Mouse (Mus musculus) heart, embryonic 10.5 days (tissue): ENCODE data around the gene Ctf2. TPM values are rescaled to one million over a fixed set of nuclear protein-coding genes. Genes with fewer than 3 reads are reported as not detected.

Experiments used
- DNase-seq: peaks from one replicate; pipeline ENCODE4 v3.0.0-alpha.2; 2017; ENCODE audit warnings: low spot score
- H3K27ac ChIP-seq: fragments of 300-500 bp; sonication (generic); 2 replicates; pipeline ENCODE4 v1.5.1; 2016; ENCODE audit warnings: mild to moderate bottlenecking
- H3K27me3 ChIP-seq: fragments of 300-500 bp; sonication (generic); 2 replicates; pipeline ENCODE4 v1.6.1; 2016; ENCODE audit warnings: mild to moderate bottlenecking; ENCODE audit not compliant: poor library complexity, insufficient read depth, severe bottlenecking
- H3K36me3 ChIP-seq: fragments of 300-500 bp; sonication (generic); 2 replicates; pipeline ENCODE4 v1.6.1; 2016; ENCODE audit warnings: mild to moderate bottlenecking, moderate library complexity
- H3K4me1 ChIP-seq: fragments of 300-500 bp; sonication (generic); 2 replicates; pipeline ENCODE4 v1.6.1; 2016; ENCODE audit warnings: mild to moderate bottlenecking
- H3K4me3 ChIP-seq: fragments of 300-500 bp; sonication (generic); 2 replicates; pipeline ENCODE4 v1.5.1; 2016; ENCODE audit warnings: mild to moderate bottlenecking, moderate library complexity
- H3K9me3 ChIP-seq: fragments of 300-500 bp; sonication (generic); 2 replicates; pipeline ENCODE4 v1.6.1; 2016; ENCODE audit warnings: mild to moderate bottlenecking, moderate library complexity
- WGBS: fragments of 180-500 bp; shearing (Covaris S2); methylation state at CpG from one replicate; pipeline ENCODE4 v1.1.7; 2016; 5-methylcytosine and 5-hydroxymethylcytosine counted together
- polyA plus RNA-seq: library from polyadenylated mRNA; unstranded; fragments of >200 nt; fragmentation: Nextera tagmentation; extraction: Ambion mirVana; gene quantifications from 2 replicates; pipeline ENCODE4 v1.2.1, GENCODE M21; 2016

Ctf2 gene
- polyA plus RNA-seq, 1 experiment from 2014 or later: 0.26 TPM

DNA sequence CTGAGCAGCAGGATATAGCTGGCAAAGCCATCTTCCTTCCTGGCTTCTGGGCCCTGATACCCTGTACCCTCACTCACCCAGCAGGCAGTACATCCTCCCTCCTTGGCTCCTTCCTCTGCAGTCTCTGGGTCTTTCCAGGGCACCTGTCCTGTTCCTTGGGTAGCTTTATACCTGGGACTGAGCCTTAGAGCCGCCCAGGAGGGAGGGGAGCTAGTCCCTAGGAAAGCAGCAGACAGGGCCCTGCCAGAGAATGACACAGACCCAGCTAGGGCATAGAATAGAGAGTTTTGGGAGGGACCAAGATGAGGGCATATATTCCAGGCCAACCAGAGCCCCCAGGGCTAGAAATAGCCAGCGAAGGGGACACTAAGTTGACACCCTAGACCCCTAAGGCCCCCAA is 6.5 kb downstream of the Ctf2 start:
- Histone ChIP-seq H3K27me3 (peaks cover 21% of the 10 kb centered on the region; the same call in 1 of the 2 replicates), H3K27ac (no peak overlapping the region), H3K4me3 (no peak overlapping the region), H3K36me3 (no peaks in the 10 kb centered on the region), H3K9me3 (no peaks in the 10 kb centered on the region), H3K4me1 (no peaks in the 10 kb centered on the region)
- 44% methylated on average over 2 of the region's 2 CpGs for WGBS
- peak; percentile 67 for DNase-seq

DNA sequence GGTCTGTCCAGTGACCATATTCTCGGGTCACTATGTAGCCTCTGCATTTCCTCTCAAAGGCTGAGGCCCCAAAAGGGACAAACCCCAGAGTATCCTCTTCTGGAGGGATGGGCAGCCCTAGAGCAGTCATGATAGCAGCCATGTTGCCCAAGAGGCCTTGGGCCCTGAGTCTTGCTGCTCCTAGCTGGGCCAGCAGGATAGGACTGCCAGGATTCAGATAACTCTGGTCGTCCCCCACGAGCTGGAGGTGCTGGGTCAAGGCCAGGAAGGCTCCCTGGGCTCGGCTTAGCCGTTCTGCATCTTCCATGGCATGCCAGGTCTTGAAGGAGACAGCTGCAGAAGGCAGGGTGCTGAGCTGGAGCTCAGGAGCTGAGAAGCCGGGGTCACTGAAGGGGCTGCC is 12.7 kb downstream of the Ctf2 start:
- no peak for DNase-seq
- Histone ChIP-seq H3K27ac (no peak overlapping the region), H3K27me3 (peaks cover 14% of the 10 kb centered on the region; the same call in 1 of the 2 replicates), H3K36me3 (no peaks in the 10 kb centered on the region), H3K4me3 (no peak overlapping the region), H3K9me3 (no peaks in the 10 kb centered on the region), H3K4me1 (peaks cover 12% of the 10 kb centered on the region)
- 78% methylated on average over 6 of the region's 6 CpGs for WGBS

- H3K27ac ChIP-seq: no peak overlapping the region
- WGBS: 81% methylated on average over 6 of the region's 6 CpGs
Observed at GRCm38 (mm10) chr7:127718339-127718738, 13.6 kb downstream of the Ctf2 start.

DNA sequence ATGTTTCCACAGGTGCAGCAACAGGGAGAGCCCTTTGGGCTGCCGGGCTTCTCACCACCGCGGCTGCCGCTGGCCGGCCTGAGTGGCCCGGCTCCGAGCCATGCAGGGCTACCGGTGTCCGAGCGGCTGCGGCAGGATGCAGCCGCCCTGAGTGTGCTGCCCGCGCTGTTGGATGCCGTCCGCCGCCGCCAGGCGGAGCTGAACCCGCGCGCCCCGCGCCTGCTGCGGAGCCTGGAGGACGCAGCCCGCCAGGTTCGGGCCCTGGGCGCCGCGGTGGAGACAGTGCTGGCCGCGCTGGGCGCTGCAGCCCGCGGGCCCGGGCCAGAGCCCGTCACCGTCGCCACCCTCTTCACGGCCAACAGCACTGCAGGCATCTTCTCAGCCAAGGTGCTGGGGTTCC is 15.0 kb downstream of the Ctf2 start:
- Histone ChIP-seq H3K27ac (peak overlapping the region; percentile 78), H3K9me3 (no peaks in the 10 kb centered on the region), H3K36me3 (no peaks in the 10 kb centered on the region), H3K4me3 (peak overlapping the region; percentile 58), H3K4me1 (peaks cover 25% of the 10 kb centered on the region), H3K27me3 (peaks cover 11% of the 10 kb centered on the region; the same call in 1 of the 2 replicates)
- 1% methylated on average over 41 of the region's 41 CpGs for WGBS
- DNase-seq: peak; percentile 85

More at GRCm38 (mm10) chr7:127718339-127718738, 13.6 kb downstream of the Ctf2 start:
- no peak for DNase-seq
- Histone ChIP-seq H3K36me3 (no peaks in the 10 kb centered on the region), H3K9me3 (no peaks in the 10 kb centered on the region), H3K4me3 (no peak overlapping the region), H3K4me1 (peaks cover 12% of the 10 kb centered on the region), H3K27me3 (peaks cover 11% of the 10 kb centered on the region; the same call in 1 of the 2 replicates)

DNA sequence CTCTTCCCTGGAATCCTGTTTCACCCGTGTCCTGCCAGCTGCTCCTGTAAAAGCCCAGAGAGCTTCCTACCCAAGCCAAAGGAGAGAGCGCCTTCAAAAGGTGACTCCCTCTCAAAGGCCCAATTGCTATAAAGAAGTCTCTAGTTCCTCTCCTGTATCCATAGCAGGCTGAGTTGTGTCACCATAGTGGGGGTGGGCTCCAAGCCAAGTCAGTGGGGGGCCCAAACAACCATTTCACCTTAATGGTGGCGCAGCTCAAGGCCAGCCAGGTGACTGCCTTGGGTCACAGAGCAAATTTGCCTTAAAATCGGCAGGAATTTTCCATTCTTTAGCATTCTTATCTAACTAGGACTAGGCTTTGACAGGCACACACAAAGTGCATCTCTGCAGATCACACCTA is 17.1 kb downstream of the Ctf2 start:
- H3K4me1 ChIP-seq: peaks cover 31% of the 10 kb centered on the region
- no peak overlapping the region for H3K4me3 ChIP-seq
- no peaks in the 10 kb centered on the region for H3K9me3 ChIP-seq
- H3K27ac ChIP-seq: no peak overlapping the region
- no peak for DNase-seq
- H3K36me3 ChIP-seq: no peaks in the 10 kb centered on the region
- WGBS: 77% methylated on average over 4 of the region's 4 CpGs
- peaks cover 11% of the 10 kb centered on the region; the same call in 1 of the 2 replicates for H3K27me3 ChIP-seq

DNA sequence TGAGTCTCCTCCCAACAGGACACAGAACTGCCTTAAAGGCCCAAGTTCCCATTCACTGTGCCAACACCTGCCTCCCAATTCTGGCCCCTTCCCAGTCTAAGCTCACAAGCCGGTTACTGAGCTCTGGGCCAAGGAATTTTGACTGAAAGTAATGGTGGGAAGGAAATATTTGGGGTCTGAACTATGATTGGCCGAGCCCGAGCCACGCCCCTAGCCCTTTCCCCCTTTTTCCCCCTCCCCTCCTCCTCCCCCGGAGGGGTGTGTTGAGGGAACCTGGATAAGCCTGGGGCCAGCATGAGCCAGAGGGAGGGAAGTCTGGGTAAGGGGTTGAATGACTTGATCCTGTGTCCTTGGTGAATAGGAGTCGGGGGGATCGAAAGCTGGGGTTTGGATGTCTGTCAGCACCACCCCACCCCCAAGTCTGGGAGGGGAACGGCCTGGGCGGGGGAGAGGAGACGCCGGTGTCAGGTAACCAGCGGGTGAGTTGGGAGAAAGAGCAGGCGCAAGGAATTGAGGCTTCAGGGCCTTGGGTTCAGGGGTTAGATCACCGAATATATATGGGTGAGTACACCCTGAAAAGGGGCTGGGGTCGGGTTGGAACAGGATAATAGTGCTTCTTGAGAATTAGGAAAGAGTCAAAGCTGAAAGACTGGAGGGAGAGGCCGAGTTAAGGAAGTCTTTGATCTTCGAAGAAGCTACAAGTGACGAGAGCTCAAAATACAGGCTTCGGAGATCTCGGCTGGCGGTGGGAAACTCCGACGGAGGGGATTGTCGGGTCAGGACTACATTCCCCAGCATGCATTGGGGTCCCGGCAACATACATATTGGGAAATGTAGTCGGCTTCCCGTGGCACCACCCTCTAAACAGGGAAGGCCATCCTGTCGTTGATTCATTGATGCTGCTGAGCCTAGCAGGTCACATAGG is 19.2 kb downstream of the Ctf2 start, which contains the start of gene Ctf1:
TSS of gene Ctf1 (plus strand) at position 276 of the 925 bp plus-strand sequence.
- H3K4me1 ChIP-seq: peaks cover 31% of the 10 kb centered on the region
- WGBS: 2% methylated on average over 28 of the region's 28 CpGs
- H3K9me3 ChIP-seq: no peaks in the 10 kb centered on the region
- peak; percentile 91 for DNase-seq
- H3K27me3 ChIP-seq: peaks cover 11% of the 10 kb centered on the region; the same call in 1 of the 2 replicates
- H3K36me3 ChIP-seq: no peaks in the 10 kb centered on the region
- peak within 1 kb of the TSS; percentile 89 for H3K27ac ChIP-seq
- peak within 1 kb of the TSS; percentile 56 for H3K4me3 ChIP-seq

DNA sequence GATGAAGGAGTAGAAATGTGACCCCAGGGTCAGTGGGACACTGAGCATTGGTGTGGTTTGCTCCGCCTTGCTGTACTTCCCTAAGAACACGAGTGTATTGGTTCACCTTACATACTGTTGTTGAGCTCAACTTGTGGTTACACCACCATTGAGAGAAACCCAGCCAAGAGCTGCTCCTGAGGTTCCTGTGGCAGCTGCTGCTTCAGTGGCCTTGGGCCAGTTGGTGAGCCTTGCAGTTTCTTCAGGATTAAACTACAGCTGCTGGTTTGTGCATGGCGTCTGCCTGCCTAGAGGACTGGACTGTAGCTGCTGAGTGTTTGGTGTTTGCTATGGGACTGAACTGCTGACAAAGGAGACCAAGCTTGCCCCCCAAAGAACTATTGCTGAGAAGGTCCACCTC is 20.5 kb downstream of the Ctf2 start:
- Histone ChIP-seq H3K4me1 (peaks cover 31% of the 10 kb centered on the region), H3K27ac (no peak overlapping the region), H3K36me3 (peaks cover 1% of the 10 kb centered on the region), H3K9me3 (no peaks in the 10 kb centered on the region), H3K27me3 (peaks cover 8% of the 10 kb centered on the region; the same call in 1 of the 2 replicates), H3K4me3 (no peak overlapping the region)
- WGBS: 69% methylated on average over 3 of the region's 3 CpGs
- no peak for DNase-seq

DNA sequence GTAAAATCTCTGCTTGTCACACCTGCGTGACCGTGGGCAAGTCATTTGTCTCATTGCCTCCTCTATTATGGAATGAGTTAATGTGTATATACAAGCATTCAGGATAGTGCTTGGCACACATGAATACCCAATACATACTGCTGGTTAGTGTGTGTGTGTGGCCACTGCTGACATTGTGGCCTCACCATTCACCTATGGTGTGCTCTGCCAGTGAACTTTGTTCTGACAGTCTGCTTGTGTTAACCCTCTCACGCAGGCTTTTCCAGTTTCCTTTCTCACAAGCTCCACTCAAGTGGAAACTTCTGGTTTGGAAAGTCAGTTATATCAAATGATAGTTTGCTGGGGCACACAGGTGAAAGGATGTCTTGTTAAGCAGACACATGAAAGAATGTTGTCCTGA is 20.9 kb downstream of the Ctf2 start:
- no peaks in the 10 kb centered on the region for H3K9me3 ChIP-seq
- peaks cover 4% of the 10 kb centered on the region; the same call in 1 of the 2 replicates for H3K27me3 ChIP-seq
- H3K4me3 ChIP-seq: no peak overlapping the region
- H3K36me3 ChIP-seq: peaks cover 5% of the 10 kb centered on the region
- H3K4me1 ChIP-seq: peaks cover 31% of the 10 kb centered on the region
- WGBS: 91% methylated on average over 3 of the region's 3 CpGs
- no peak overlapping the region for H3K27ac ChIP-seq
- DNase-seq: no peak

DNA sequence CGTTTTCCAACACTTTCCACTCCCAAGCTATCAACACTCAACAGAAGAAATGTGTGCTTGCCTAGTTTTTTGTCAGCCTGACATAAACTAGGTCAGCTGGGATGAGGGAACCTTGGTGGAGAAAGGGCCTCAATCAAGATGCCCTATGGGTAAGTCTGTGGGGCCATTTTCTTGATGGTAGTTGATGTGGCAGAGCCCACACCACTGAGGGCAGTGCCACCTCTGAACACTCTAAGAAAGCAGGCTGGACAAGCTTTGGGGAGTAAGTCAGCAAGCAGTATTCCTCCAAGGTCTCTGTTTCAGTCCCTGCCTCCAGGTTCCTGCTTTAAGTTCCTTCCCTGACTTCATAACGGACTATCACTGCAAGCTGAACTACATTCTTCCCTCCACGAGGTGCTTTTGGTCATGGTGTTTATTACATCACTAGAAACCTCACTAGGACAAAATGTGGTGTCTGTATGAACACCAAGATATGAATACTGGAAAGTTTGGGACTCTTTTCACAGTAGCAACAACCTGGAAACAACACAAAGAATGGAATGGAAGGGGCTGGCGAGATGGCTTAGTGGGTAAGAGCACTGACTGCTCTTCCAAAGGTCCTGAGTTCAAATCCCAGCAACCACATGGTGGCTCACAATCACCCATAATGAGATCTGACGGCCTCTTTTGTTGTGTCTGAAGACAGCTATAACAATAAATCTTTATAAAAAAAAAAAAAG is 22.5 kb downstream of the Ctf2 start:
- H3K9me3 ChIP-seq: no peaks in the 10 kb centered on the region
- DNase-seq: no peak
- no peaks in the 10 kb centered on the region for H3K27me3 ChIP-seq
- 79% methylated on average over 5 of the region's 5 CpGs for WGBS
- peak overlapping the region; percentile 81 for H3K4me3 ChIP-seq
- peaks cover 31% of the 10 kb centered on the region for H3K4me1 ChIP-seq
- H3K36me3 ChIP-seq: peaks cover 20% of the 10 kb centered on the region
- H3K27ac ChIP-seq: peak overlapping the region; percentile 96

DNA sequence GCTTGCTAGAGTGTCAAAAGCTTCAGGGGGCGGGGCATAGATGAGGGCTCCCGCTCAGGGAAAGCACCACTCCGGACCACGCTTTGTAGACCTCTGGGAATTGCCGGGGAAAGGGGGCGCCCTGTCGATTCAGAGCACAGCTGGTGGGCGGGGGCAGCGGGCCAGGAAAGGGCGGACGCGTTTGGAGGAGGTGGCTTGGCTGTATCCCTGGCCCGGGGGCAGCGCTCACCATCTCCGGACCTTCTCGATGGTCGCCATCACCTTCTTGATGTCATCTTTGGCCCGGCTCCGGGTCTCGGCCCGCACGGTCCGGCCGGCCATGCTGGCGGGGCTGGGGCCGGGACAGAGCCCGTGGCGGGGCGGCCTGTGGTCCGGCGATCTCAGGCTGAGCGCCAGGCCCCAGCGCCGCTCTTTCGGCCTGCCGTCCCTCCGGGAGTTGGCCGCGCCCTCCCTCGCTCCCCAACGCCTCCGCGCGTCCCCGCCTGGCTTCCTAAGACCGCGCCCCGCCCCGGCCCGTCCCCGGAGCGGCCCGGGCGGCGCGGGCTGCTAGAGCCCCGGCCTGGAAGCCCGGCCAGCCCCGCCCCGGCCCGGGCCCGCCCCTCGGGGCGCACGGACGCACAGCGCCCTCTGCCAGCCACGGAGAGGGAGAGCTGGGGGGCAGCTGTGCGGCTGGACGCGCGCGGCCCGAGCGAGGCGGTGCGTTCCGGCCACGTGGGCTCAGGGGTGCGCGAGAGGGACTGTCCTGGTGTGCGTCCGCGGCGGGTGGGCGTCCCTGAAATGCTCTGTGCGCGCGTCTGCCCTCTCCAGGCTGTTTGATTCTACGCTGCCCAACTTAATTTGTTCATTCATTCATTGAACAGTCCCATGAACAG is 23.5 kb downstream of the Ctf2 start, which contains the start of gene Bcl7c:
TSS of gene Bcl7c (minus strand) at position 727 of the 872 bp plus-strand sequence.
- Histone ChIP-seq H3K27ac (peak within 1 kb of the TSS; percentile 96), H3K4me1 (peaks cover 31% of the 10 kb centered on the region), H3K4me3 (peak within 1 kb of the TSS; percentile 81), H3K27me3 (no peaks in the 10 kb centered on the region), H3K9me3 (no peaks in the 10 kb centered on the region), H3K36me3 (peaks cover 30% of the 10 kb centered on the region)
- peak; percentile 97 for DNase-seq
- under 1% methylated on average over 88 of the region's 90 CpGs for WGBS

GRCm38 (mm10) chr7:127707957-127708206 is 24.1 kb downstream of the Ctf2 start:
- no peak for DNase-seq
- Histone ChIP-seq H3K27me3 (no peaks in the 10 kb centered on the region), H3K36me3 (peaks cover 36% of the 10 kb centered on the region), H3K4me1 (peaks cover 26% of the 10 kb centered on the region), H3K4me3 (peak overlapping the region; percentile 81), H3K9me3 (no peaks in the 10 kb centered on the region), H3K27ac (peak overlapping the region; percentile 96)
- WGBS: 2% methylated on average over 5 of the region's 5 CpGs
